Mouse (Mus musculus) bone marrow, adult 2 months (tissue): ENCODE results near the gene Capn11. TPM values are rescaled to one million over a fixed set of nuclear protein-coding genes. Genes with fewer than 3 reads are reported as not detected.
A peak's percentile ranks its signal among the peaks of the same experiment; 100 is the strongest.

Experiments
- H3K27ac ChIP-seq: fragments of 200-500 bp; 2 replicates; pipeline ENCODE4 v1.5.1; 2012; ENCODE audit warnings: low read depth, mild to moderate bottlenecking, control low read depth, inconsistent platforms, low read length; ENCODE audit not compliant: control insufficient read depth, poor library complexity, insufficient read depth
- H3K4me1 ChIP-seq: fragments of 200-500 bp; 2 replicates; pipeline ENCODE4 v1.6.1; 2011; ENCODE audit warnings: low read length; ENCODE audit not compliant: control insufficient read depth, insufficient read depth
- H3K4me3 ChIP-seq: fragments of 200-500 bp; replicated peaks from 2 replicates; pipeline ENCODE3; 2011; ENCODE audit warnings: mild to moderate bottlenecking, low read depth, low read length, control low read depth; ENCODE audit not compliant: control insufficient read depth
- CTCF ChIP-seq: fragments of 200-500 bp; IDR thresholded peaks from 2 replicates; pipeline ENCODE4 v1.5.1; 2011; ENCODE audit warnings: low read length, control low read depth; ENCODE audit not compliant: control insufficient read depth, insufficient read depth
- POLR2A ChIP-seq: fragments of 200-500 bp; IDR thresholded peaks from 2 replicates; pipeline ENCODE4 v1.6.1; 2011; ENCODE audit warnings: low read depth, mild to moderate bottlenecking, control low read depth, low read length, borderline replicate concordance; ENCODE audit not compliant: control insufficient read depth
- WGBS: fragments of 180-500 bp; shearing (Covaris S2); methylation state at CpG from one replicate; pipeline ENCODE4 v1.1.7; 2018; 5-methylcytosine and 5-hydroxymethylcytosine counted together
- polyA plus RNA-seq: library from polyadenylated mRNA; stranded (reverse); fragments of >200 nt; gene quantifications from 2 replicates; pipeline ENCODE4 v1.2.4, GENCODE M21; 2011; ENCODE audit warnings: low replicate concordance; ENCODE audit not compliant: missing spikeins, insufficient read depth, insufficient read length

Gene Capn11
- polyA plus RNA-seq, 1 experiment = 6.7 TPM

GRCm38 (mm10) chr17:45588370-45588769, 70.8 kb downstream of the Capn11 start:
- Histone ChIP-seq H3K4me3 (no peak overlapping the region), H3K27ac (no peak overlapping the region), H3K4me1 (peaks cover 7% of the 10 kb centered on the region)
- TF ChIP-seq POLR2A (no peak), CTCF (no peak)
- 89% methylated on average over 7 of the region's 7 CpGs for WGBS

GRCm38 (mm10) chr17:45586449-45586837, 72.7 kb downstream of the Capn11 start:
- peak; percentile 45 for TF ChIP-seq CTCF
- no peak for TF ChIP-seq POLR2A
- H3K4me3 ChIP-seq = no peak overlapping the region
- H3K4me1 ChIP-seq = peaks cover 14% of the 10 kb centered on the region
- no peak overlapping the region for H3K27ac ChIP-seq
- WGBS = 93% methylated on average over 3 of the region's 3 CpGs

GRCm38 (mm10) chr17:45585725-45586448, 73.2 kb downstream of the Capn11 start:
- peak overlapping the region; percentile 38 for H3K27ac ChIP-seq
- no peak for TF ChIP-seq CTCF
- no peak; the same call in 1 of the 2 replicates for TF ChIP-seq POLR2A
- H3K4me3 ChIP-seq = no peak overlapping the region
- WGBS = 90% methylated on average over 23 of the region's 23 CpGs
- peaks cover 14% of the 10 kb centered on the region for H3K4me1 ChIP-seq

- Histone ChIP-seq H3K27ac (peak overlapping the region; percentile 83), H3K4me1 (peaks cover 16% of the 10 kb centered on the region), H3K4me3 (peak overlapping the region; percentile 8)
- 32% methylated on average over 14 of the region's 14 CpGs for WGBS
- TF ChIP-seq POLR2A (0 out of 2 replicates have a peak, but pooled peaks have one; percentile 33), CTCF (peak; percentile 86)
These were observed 74.0 kb downstream of the Capn11 start for GRCm38 (mm10) chr17:45584939-45585678.

- TF ChIP-seq CTCF = no peak; the same call in 1 of the 2 replicates
- TF ChIP-seq POLR2A = no peak
- H3K4me1 ChIP-seq = peaks cover 18% of the 10 kb centered on the region
- H3K27ac ChIP-seq = peak overlapping the region; percentile 83
- WGBS = 30% methylated on average over 12 of the region's 12 CpGs
- H3K4me3 ChIP-seq = peak overlapping the region; percentile 46
These were observed 74.8 kb downstream of the Capn11 start for GRCm38 (mm10) chr17:45584096-45584896.

GRCm38 (mm10) chr17:45582715-45583355, 76.3 kb downstream of the Capn11 start:
- Histone ChIP-seq H3K4me3 (peak overlapping the region; percentile 29), H3K4me1 (peaks cover 18% of the 10 kb centered on the region), H3K27ac (peak overlapping the region; percentile 54; the same call in 1 of the 2 replicates)
- TF ChIP-seq CTCF (peak; percentile 68), POLR2A (no peak)
- WGBS = 17% methylated on average over 6 of the region's 6 CpGs

GRCm38 (mm10) chr17:45582188-45582587, 76.9 kb downstream of the Capn11 start:
- 56% methylated on average over 6 of the region's 6 CpGs for WGBS
- Histone ChIP-seq H3K4me3 (no peak overlapping the region), H3K27ac (peak overlapping the region; percentile 42), H3K4me1 (peaks cover 18% of the 10 kb centered on the region)
- TF ChIP-seq POLR2A (no peak), CTCF (no peak)
